Mouse (Mus musculus) heart, embryonic 11.5 days (tissue): Measurements from ENCODE around the gene Rreb1. TPM values are rescaled to one million over a fixed set of nuclear protein-coding genes. Genes with fewer than 3 reads are reported as not detected.
A peak's percentile ranks its signal among the peaks of the same experiment; 100 is the strongest.

Experiments used
- ATAC-seq: fragments of 200-750 bp; cut with Nextera tagmentation; replicated peaks from 2 replicates; pipeline ENCODE4 v1.8.0; 2017; ENCODE audit warnings: moderate library complexity; ENCODE audit not compliant: insufficient number of reproducible peaks, low FRiP score, low TSS enrichment
- H3K27ac ChIP-seq: fragments of 300-500 bp; sonication (generic); 2 replicates; pipeline ENCODE4 v1.5.1; 2014; ENCODE audit warnings: mild to moderate bottlenecking, low read depth, low read length
- H3K27me3 ChIP-seq: fragments of 300-500 bp; sonication (generic); 2 replicates; pipeline ENCODE4 v1.6.1; 2014; ENCODE audit warnings: mild to moderate bottlenecking, low read length, mixed read lengths; ENCODE audit not compliant: control insufficient read depth, insufficient read depth
- H3K36me3 ChIP-seq: fragments of 300-500 bp; sonication (generic); 2 replicates; pipeline ENCODE4 v1.6.1; 2014; ENCODE audit warnings: mild to moderate bottlenecking, low read length, moderate library complexity, mixed read lengths; ENCODE audit not compliant: control insufficient read depth, insufficient read depth
- H3K4me1 ChIP-seq: fragments of 300-500 bp; sonication (generic); 2 replicates; pipeline ENCODE4 v1.6.1; 2014; ENCODE audit warnings: low read length; ENCODE audit not compliant: control insufficient read depth, insufficient read depth
- H3K4me2 ChIP-seq: fragments of 300-500 bp; sonication (generic); 2 replicates; pipeline ENCODE4 v1.6.1; 2014; ENCODE audit warnings: mild to moderate bottlenecking, moderate library complexity
- H3K4me3 ChIP-seq: fragments of 300-500 bp; sonication (generic); 2 replicates; pipeline ENCODE4 v1.5.1; 2014; ENCODE audit warnings: low read depth, low read length
- H3K9ac ChIP-seq: fragments of 300-500 bp; sonication (generic); 2 replicates; pipeline ENCODE4 v1.6.1; 2014; ENCODE audit warnings: mild to moderate bottlenecking, low read depth, low read length, moderate library complexity
- H3K9me3 ChIP-seq: fragments of 300-500 bp; sonication (generic); replicated peaks from 2 replicates; pipeline ENCODE4 v1.6.1; 2016; ENCODE audit warnings: low read length; ENCODE audit not compliant: control insufficient read depth
- WGBS: fragments of 180-500 bp; shearing (Covaris S2); extraction: QIAGEN DNeasy Blood & Tissue Kit; methylation state at CpG from one replicate; pipeline ENCODE4 v1.1.7; 2014; ENCODE audit not compliant: insufficient replicate concordance; 5-methylcytosine and 5-hydroxymethylcytosine counted together
- polyA plus RNA-seq: library from polyadenylated mRNA; unstranded; fragments of >200 nt; fragmentation: Nextera tagmentation; extraction: Ambion mirVana; gene quantifications from 2 replicates; pipeline ENCODE4 v1.2.1, GENCODE M21; 2014

The Rreb1 gene
- polyA plus RNA-seq, 1 experiment from 2014 or later = 16.6 TPM

DNA sequence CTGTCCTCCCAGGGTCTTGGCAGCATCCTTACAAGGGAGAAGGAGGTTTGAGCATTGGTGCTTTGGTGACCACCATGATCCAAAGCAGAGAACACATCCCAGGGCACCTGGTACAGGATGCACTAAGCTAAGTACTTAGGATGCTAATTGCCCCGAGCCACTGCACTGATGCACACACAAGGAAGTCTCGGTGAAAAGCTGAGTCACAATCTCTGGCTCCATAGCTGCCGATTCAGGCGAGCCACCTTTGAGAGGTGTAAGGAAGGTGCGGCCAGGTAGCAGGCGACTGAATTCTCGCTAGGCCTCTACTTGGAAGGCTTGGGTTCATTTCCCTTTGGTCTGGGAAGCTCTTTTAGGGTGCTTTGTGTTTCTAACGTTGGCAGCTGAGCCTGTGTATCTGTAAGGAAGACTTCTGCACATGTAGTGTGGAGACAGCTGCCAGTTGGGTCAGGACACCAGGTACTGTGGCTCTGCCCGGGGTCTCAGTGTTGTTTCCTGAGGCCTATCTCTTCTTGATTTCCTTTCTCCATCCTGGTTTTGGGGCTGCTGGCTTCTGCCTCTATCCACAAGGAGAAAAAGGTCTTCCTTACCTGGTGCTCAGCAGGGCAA lies 68.9 kb downstream of the Rreb1 start:
- Histone ChIP-seq H3K9ac (no peak overlapping the region), H3K27ac (no peak overlapping the region), H3K9me3 (no peaks in the 10 kb centered on the region), H3K27me3 (no peaks in the 10 kb centered on the region), H3K4me3 (no peak overlapping the region), H3K4me2 (no peak overlapping the region), H3K36me3 (no peaks in the 10 kb centered on the region), H3K4me1 (peaks cover 22% of the 10 kb centered on the region)
- 75% methylated on average over 9 of the region's 9 CpGs for WGBS
- no peak for ATAC-seq

DNA sequence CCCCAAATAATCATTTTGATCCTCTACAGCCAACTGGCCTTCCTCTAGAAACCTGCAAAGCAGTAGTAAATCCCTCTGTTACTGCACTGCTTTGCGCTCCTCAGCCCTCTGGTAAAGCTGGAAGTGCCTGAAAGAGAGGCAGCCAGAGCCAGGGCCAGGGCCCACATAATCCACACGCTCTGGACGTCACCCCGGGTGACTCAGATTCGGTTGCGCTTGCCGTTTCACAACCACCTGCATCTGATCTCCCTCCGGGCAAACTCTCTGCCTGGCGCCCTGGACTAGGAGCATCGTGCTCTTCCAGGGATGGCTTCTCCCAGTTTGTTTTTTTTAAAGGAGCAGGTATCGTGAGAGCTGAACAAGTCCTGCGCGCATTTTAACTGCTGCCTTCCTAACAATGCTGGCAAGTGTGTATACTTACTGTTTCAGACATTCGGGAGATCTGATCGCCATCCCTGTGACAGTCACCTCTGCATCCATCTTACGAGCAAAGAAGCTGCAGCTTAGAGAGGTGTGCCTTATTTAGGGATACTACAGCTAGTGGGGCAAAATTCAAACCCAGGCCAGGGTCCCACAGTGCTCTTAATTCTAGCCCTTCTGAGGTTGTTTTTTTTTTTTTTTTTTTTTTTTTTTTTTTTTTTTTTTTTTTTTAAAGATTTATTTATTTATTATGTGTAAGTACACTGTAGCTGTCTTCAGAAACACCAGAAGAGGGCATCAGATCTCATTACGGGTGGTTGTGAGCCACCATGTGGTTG lies 69.6 kb downstream of the Rreb1 start:
- no peak for ATAC-seq

DNA sequence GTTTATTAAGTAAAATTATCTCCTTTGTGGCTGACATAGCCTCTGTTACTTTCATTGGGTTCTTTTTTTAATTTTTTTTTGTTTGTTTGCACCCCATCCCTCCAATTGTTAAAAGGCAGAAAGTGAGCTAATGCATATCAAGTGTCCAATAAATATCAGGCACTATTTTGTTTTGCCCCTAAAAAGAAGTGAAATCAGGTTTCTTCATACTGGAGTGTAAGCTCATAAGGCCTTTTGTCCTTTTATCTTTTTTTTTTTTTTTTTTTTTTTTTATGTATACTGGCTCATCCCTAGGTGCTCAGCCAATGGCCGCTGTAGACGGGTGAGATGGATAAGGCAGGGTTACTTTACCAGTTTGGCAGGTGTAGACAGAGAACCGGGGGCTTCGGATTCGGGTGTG lies 70.2 kb downstream of the Rreb1 start:
- 85% methylated on average over 5 of the region's 5 CpGs for WGBS
- Histone ChIP-seq H3K9me3 (no peaks in the 10 kb centered on the region), H3K27ac (no peak overlapping the region), H3K36me3 (no peaks in the 10 kb centered on the region), H3K9ac (no peak overlapping the region), H3K27me3 (no peaks in the 10 kb centered on the region), H3K4me1 (peaks cover 26% of the 10 kb centered on the region), H3K4me2 (no peak overlapping the region), H3K4me3 (no peak overlapping the region)
- ATAC-seq = no peak

More for the DNA sequence above, 69.6 kb downstream of the Rreb1 start:
- no peak overlapping the region for H3K9ac ChIP-seq
- WGBS = 83% methylated on average over 16 of the region's 17 CpGs
- peaks cover 25% of the 10 kb centered on the region for H3K4me1 ChIP-seq
- no peak overlapping the region for H3K4me2 ChIP-seq
- no peaks in the 10 kb centered on the region for H3K9me3 ChIP-seq
- H3K4me3 ChIP-seq = no peak overlapping the region
- H3K36me3 ChIP-seq = no peaks in the 10 kb centered on the region
- H3K27ac ChIP-seq = no peak overlapping the region
- H3K27me3 ChIP-seq = no peaks in the 10 kb centered on the region

DNA sequence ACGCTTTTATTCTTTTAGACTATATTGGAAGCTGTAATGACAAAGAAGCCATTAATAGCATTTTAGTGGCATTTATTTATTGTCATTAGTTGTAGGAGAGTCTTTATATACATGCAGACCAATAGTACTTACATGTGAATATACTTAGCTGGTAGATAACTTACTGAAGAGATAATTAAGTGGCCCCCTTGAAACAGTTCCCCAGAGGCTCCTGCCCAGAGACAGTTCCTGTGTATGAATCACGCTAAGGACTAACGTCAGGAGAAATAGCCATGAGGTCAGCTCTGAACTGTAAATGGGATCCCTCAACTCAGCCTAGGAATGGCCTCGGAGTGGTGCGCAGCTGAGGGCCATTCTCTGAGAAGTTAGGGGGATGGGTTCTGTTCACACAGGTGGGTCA lies 73.4 kb downstream of the Rreb1 start:
- Histone ChIP-seq H3K9me3 (no peaks in the 10 kb centered on the region), H3K27me3 (no peaks in the 10 kb centered on the region), H3K36me3 (no peaks in the 10 kb centered on the region), H3K27ac (no peak overlapping the region), H3K9ac (no peak overlapping the region), H3K4me3 (no peak overlapping the region), H3K4me1 (peaks cover 27% of the 10 kb centered on the region), H3K4me2 (no peak overlapping the region)
- ATAC-seq = no peak
- 66% methylated on average over 5 of the region's 5 CpGs for WGBS

DNA sequence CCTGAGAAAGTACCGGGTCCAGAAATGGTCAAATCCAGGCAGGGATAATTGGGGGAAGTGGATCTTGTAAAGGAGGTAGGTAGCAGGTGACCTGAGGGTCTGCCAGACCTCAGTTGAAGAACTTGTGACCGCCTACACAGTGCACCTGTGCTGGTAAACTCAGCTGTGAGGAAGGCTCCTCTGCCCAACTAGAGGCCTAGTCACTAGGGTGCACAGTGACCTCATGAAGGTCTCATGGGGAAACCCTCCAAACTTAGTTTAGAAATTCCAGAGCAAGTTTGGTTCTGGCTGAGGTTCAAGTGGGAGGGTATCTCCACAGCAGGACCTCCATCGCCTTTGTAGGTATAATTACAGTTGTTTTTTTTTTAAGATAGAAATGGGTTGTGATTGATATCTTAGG lies 74.7 kb downstream of the Rreb1 start:
- Histone ChIP-seq H3K9ac (no peak overlapping the region), H3K4me2 (no peak overlapping the region), H3K4me1 (peaks cover 26% of the 10 kb centered on the region), H3K27ac (no peak overlapping the region; the same call in 1 of the 2 replicates), H3K36me3 (no peaks in the 10 kb centered on the region), H3K9me3 (no peaks in the 10 kb centered on the region), H3K4me3 (no peak overlapping the region), H3K27me3 (no peaks in the 10 kb centered on the region)
- ATAC-seq = no peak
- 72% methylated on average over 3 of the region's 3 CpGs for WGBS

DNA sequence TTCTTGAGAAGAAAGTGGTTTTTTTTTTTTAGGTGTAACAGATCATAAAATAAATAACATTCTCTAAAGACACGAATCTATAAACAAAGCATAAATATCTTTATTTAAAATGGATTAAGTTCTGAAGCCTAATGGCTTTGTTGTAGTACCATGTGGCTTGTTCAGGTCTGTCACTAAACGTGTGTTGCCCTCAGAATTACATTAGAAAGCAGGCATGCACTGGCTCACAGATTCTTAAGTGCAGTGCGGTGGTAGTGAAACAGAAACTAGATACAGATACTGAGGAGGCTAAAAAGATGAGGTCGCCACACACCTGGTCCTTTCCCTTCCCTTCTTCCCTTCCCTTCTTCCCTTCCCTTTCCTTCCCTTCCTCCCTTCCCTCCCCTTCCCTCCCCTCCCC lies 75.2 kb downstream of the Rreb1 start:
- Histone ChIP-seq H3K9ac (no peak overlapping the region), H3K4me2 (no peak overlapping the region; the same call in 1 of the 2 replicates)
- WGBS = 44% methylated on average over 4 of the region's 4 CpGs

DNA sequence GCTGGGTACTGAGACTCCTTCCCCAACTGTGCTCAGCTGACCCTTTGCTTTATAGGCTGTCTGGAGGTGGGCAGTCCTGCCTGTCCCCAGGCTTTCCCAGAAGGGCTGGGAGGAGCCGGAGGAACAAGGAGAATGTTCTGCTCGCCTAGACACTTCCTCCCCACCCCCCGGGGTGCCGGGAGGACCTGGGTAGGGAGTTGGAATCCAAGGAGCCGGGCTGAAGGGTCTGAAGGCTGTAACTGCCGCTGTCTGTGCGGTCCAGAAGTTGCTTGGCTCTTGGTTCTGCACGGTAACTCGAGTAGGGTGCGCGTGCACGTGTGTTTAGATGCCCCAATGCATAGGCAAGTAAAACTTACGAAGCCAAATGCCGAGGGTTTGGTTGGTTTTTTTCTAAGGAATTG lies 75.8 kb downstream of the Rreb1 start:
- H3K9me3 ChIP-seq = no peaks in the 10 kb centered on the region
- peak overlapping the region; percentile 72 for H3K9ac ChIP-seq
- H3K4me1 ChIP-seq = peaks cover 38% of the 10 kb centered on the region
- no peaks in the 10 kb centered on the region for H3K36me3 ChIP-seq
- H3K4me3 ChIP-seq = peak overlapping the region; percentile 38
- WGBS = 2% methylated on average over 14 of the region's 14 CpGs
- peak overlapping the region; percentile 71 for H3K4me2 ChIP-seq
- peak overlapping the region; percentile 78 for H3K27ac ChIP-seq
- H3K27me3 ChIP-seq = no peaks in the 10 kb centered on the region
- ATAC-seq = no peak

More for the DNA sequence above, 75.2 kb downstream of the Rreb1 start:
- Histone ChIP-seq H3K36me3 (no peaks in the 10 kb centered on the region), H3K27me3 (no peaks in the 10 kb centered on the region), H3K27ac (no peak overlapping the region), H3K4me1 (peaks cover 32% of the 10 kb centered on the region), H3K9me3 (no peaks in the 10 kb centered on the region), H3K4me3 (no peak overlapping the region)
- ATAC-seq = no peak

DNA sequence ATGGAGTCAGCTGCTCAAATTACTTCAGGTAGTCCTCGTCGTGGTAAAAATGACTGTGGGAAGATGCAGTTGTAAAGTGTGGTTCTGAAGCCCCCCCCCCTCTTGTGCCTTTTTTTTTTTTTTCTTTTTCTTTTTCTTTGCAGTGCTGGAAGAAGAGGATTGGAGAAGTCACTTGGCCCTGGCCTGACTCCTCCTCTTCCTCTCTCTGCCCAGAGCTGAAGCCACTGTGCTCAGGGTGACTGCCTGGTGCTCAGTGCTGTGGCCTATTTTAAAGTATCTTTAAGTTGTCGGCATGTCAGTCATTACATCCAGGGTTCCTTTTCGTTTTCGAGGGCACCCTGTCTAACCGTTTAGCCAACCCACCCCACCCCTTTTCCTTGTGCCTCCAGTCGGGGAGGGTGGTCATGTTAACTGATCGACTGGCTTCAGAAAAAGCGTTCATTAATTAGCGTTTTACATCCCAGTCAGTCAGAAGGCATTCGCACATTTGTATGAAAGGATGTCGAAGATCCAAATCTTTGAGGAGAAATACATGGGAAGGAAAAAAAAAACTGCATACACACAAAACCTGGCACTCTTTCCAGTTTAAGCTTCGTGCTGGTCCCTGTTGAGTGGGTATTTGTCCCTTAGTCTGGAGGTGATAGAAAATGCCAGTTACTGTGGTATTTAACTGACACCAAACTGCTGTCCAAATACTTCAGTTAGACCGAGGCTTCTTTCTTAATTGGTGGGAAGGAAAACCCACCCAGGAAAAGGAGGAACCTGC lies 76.4 kb downstream of the Rreb1 start:
- Histone ChIP-seq H3K9ac (peak overlapping the region; percentile 72), H3K4me1 (peaks cover 44% of the 10 kb centered on the region), H3K9me3 (no peaks in the 10 kb centered on the region), H3K4me2 (peak overlapping the region; percentile 71), H3K27me3 (no peaks in the 10 kb centered on the region), H3K27ac (peak overlapping the region; percentile 78), H3K4me3 (peak overlapping the region; percentile 38), H3K36me3 (no peaks in the 10 kb centered on the region)
- ATAC-seq = no peak
- 29% methylated on average over 14 of the region's 14 CpGs for WGBS
